Mouse (Mus musculus) erythroblast, embryonic 14.5 days (primary cell): ENCODE results near the gene Gm8094. TPM values are rescaled to one million over a fixed set of nuclear protein-coding genes. Genes with fewer than 3 reads are reported as not detected.
"Not testable (repeated sequence)": the region's sequence is repeated elsewhere in the genome, so short reads cannot be mapped to it uniquely, and the experiment has no call there.

Source experiments
- H3K27me3 ChIP-seq: 2 replicates; pipeline ENCODE4 v1.6.1; 2012; ENCODE audit warnings: inconsistent platforms; ENCODE audit not compliant: control insufficient read depth
- H3K36me3 ChIP-seq: 2 replicates; pipeline ENCODE4 v1.6.1; 2012; ENCODE audit warnings: mild to moderate bottlenecking, inconsistent platforms; ENCODE audit not compliant: control insufficient read depth
- H3K4me1 ChIP-seq: 2 replicates; pipeline ENCODE4 v1.6.1; 2012; ENCODE audit warnings: inconsistent platforms; ENCODE audit not compliant: control insufficient read depth
- H3K4me3 ChIP-seq: replicated peaks from 2 replicates; pipeline ENCODE3; 2012; ENCODE audit warnings: moderate library complexity, mild to moderate bottlenecking, inconsistent platforms
- H3K9me3 ChIP-seq: 2 replicates; pipeline ENCODE4 v1.6.1; 2012; ENCODE audit warnings: low read length, inconsistent platforms, mixed read lengths; ENCODE audit not compliant: control insufficient read depth
- GATA1 ChIP-seq: IDR thresholded peaks from 2 replicates; pipeline ENCODE4 v1.6.1; 2012; ENCODE audit warnings: low read length, inconsistent platforms, mixed read lengths
- polyA plus RNA-seq: library from polyadenylated mRNA; stranded (reverse); fragments of >175 nt; gene quantifications from 2 replicates; pipeline ENCODE4 v1.2.3, GENCODE M21; 2012

Gm8094 gene
- polyA plus RNA-seq = not detected in 2 replicates

- not testable (repeated sequence) for H3K4me1 ChIP-seq, H3K27me3 ChIP-seq, H3K9me3 ChIP-seq, H3K36me3 ChIP-seq, H3K4me3 ChIP-seq
- peak; percentile 58 for TF ChIP-seq GATA1
Measured at GRCm38 (mm10) chr14:43076543-43076942, at the start of gene Gm8094. TSS of gene Gm8094 (minus strand) at chr14:43076643.

DNA sequence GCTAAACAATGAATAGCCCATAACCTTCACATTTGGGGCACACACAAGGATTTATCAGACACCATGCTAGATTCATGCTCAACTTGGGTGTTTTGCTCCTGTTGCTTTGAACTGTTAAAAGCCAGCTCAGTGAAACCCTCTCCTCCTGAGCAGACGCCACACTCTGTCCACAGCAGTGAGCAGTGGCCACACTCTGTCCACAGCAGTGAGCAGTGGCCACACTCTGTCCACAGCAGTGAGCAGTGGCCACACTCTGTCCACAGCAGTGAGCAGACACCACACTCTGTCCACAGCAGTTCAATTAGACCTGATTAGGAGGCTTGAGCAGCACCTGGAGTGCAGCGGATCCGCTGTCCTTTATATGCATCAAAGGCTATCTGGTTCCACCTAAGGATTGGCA lies 43.2 kb upstream of the Gm8094 start:
- not testable (repeated sequence) for H3K36me3 ChIP-seq, H3K27me3 ChIP-seq, H3K4me1 ChIP-seq, H3K4me3 ChIP-seq
- H3K9me3 ChIP-seq = peaks cover 10% of the 10 kb centered on the region; the same call in 1 of the 2 replicates

DNA sequence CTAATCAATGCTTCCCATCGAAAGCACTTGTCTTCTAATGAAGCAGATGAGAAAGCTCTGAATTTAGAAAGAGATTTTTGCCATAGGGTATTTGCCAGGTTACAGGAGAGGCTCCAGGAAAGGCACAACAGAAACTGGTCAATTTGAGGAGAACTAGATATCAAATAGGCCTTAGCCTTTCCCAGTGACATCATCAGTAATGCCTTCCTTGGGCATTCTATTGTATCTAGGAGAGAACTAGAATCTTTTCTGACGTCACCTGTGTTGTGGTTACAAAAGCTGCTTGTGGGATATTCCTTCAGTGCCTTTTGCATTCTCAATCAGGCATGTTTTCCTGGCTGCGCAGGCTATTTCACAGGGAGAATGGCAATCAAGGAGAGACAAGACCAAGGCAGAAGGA lies 23.9 kb upstream of the Gm8094 start, which contains the start of gene Gm8104:
Gm8104 (plus strand) TSS at position 301 of the 400 bp plus-strand sequence.
- H3K27me3 ChIP-seq, H3K36me3 ChIP-seq, H3K4me3 ChIP-seq, H3K9me3 ChIP-seq, H3K4me1 ChIP-seq: not testable (repeated sequence)

GRCm38 (mm10) chr14:43089103-43089919 lies 12.9 kb upstream of the Gm8094 start:
- not testable (repeated sequence) for H3K4me1 ChIP-seq, H3K36me3 ChIP-seq, H3K9me3 ChIP-seq, H3K4me3 ChIP-seq, H3K27me3 ChIP-seq

DNA sequence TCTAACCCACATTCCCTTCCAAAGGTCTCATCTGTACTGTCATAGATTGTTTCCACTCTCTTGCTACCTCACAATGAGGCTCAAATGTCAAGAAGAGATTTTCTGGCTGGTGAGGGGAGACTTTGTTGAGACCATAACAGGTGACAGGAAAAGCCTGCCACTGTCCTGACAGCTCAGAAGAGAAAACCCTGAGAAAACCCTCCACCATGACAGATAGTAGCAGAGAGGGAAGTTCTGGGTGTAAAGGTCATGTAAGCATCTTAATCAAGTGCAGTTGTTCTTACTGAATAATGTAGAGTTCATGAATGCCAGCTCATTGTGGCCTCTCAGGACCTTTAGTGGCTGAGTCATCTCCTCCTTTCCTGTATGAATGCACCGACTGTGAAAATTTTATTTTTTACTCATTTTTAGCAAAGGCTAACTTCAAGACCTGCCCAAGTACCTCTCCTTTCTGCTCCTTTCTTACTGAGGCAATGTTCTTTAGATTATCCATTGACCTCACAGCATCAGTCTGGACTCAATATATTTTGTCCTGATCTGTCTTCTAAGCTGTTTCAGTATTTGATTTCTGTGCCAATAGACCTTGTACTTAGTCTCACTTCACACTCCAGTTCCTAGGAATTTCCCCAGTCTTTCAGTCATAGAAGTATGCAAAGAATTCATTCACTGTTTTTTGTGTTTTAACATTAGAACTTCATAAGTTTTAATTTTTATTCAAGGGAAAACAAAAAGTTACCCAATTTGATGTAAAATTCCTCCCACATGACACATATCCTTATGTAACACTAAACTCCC lies 8.7 kb upstream of the Gm8094 start:
- H3K4me3 ChIP-seq, H3K4me1 ChIP-seq, H3K9me3 ChIP-seq, H3K27me3 ChIP-seq, H3K36me3 ChIP-seq: not testable (repeated sequence)

DNA sequence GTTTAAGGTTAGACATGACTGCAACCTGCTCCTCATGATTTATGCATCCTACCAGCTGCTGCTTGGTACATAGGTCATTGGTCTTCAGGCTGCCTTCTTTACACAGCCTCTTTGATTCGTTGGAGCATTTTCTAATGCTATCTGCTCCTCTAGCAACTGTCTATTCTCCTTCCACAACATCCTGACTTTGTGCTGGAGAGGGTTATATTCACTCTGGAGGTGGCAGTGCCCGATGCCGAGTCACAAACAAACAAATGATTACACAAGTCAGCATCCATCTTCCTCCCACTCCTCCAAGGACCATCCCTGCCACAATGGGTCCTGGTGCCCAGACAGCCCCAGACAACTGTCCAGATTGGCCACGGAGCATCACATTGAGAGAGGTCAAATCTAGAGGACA lies 16.3 kb downstream of the Gm8094 start:
- H3K9me3 ChIP-seq, H3K4me1 ChIP-seq, H3K27me3 ChIP-seq, H3K36me3 ChIP-seq, H3K4me3 ChIP-seq: not testable (repeated sequence)

- H3K36me3 ChIP-seq, H3K9me3 ChIP-seq, H3K4me1 ChIP-seq, H3K27me3 ChIP-seq, H3K4me3 ChIP-seq: not testable (repeated sequence)
Measured at GRCm38 (mm10) chr14:43058063-43058462, 18.4 kb downstream of the Gm8094 start.

Other genes with a start within 250 kb of the Gm8094 start
- gene Gm21977, start 223.2 kb downstream of the Gm8094 start, polyA plus RNA-seq = not detected in 2 replicates
- not detected in 2 replicates for gene Gm8082, start 83.0 kb downstream of the Gm8094 start, polyA plus RNA-seq
- not detected in 2 replicates for gene Gm10376, start 61.0 kb downstream of the Gm8094 start, polyA plus RNA-seq
- not detected in 2 replicates for gene Gm8104, start 24.0 kb upstream of the Gm8094 start, polyA plus RNA-seq
- not detected in 2 replicates for gene Gm7233, start 103.2 kb upstream of the Gm8094 start, polyA plus RNA-seq
- gene Gm8122, start 158.7 kb upstream of the Gm8094 start, polyA plus RNA-seq = not detected in 2 replicates
- 0.03 TPM in 1 of 2 replicates, not detected in the other for gene Gm8126, start 182.0 kb upstream of the Gm8094 start, polyA plus RNA-seq
- not detected in 2 replicates for gene Gm9732, start 198.4 kb upstream of the Gm8094 start, polyA plus RNA-seq
- gene Gm8127, start 217.2 kb upstream of the Gm8094 start, polyA plus RNA-seq = not detected in 2 replicates